Mouse (Mus musculus) WW6 (cell line): ENCODE measurements around the gene Ssna1.
"Not testable (repeated sequence)": the region's sequence is repeated elsewhere in the genome, so short reads cannot be mapped to it uniquely, and the experiment has no call there.

Experiments
- DNase-seq: peaks from one replicate; pipeline ENCODE4 v3.0.0-alpha.2; 2013; ENCODE audit warnings: low read depth, low spot score

Ssna1 gene

DNA sequence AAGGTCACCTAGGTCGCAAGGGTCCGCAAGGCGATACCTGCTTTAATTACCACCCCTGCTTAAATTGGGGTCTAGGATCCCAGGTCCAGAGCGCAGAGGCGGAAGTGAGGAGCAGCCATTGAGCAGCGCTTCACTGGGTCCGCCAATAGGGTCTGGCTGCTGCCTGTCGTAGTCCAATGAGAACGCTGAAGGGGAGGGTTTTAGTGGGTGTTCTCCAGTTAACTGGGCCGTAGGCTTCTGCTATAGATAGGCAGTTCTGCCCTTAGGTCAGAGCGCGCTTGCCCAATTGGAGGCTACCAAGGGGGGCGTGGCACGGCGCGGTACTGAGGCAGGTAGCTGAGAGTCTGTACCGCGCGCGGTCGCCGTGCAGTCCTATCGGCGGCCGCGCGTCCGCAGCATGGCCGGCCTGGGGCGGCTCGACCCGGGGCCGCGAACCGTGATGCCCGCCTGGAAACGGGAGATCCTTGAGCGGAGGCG, 9.9 kb downstream of the Ssna1 start, which contains the start of gene Tprn:
TSS of gene Tprn (plus strand) at position 328 of the 477 bp plus-strand sequence.
- DNase-seq: peak; percentile 93

DNA sequence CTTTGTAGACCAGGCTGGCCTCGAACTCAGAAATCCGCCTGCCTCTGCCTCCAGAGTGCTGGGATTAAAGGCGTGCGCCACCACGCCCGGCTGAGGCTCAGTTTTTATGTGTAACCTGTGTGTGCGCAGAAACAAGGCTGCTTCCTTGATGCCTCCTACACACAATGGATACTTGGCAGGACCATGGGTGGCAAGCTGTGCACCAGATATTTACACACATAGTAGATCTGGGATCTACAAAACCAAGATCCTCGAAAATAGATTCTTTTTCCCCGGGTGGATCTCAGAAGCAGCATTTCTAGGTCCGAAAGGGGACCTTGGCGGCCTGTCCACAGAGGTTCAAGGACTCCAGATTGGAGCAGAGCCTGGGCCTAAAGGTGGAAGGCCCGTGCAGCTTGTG, 10.4 kb downstream of the Ssna1 start:
- no peak for DNase-seq

DNA sequence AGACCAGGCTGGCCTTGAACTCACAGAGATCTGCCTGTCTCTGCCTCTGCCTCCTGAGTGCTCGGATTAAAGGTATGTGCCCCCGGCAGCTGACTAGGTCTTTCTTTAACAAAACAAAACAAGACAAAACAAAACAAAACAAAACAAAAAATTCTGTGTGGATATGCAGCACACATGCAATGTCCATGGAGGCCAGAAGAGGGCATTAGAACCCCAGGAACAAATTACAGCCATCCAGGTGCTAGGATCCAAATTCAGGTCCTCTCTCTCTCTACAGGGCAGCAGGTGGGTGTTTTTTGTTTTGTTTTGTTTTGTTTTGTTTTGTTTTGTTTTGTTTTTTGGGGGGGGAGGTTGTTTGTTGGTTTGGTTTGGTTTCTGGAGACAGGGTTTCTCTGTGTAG, 13.4 kb downstream of the Ssna1 start:
- DNase-seq: no peak

DNA sequence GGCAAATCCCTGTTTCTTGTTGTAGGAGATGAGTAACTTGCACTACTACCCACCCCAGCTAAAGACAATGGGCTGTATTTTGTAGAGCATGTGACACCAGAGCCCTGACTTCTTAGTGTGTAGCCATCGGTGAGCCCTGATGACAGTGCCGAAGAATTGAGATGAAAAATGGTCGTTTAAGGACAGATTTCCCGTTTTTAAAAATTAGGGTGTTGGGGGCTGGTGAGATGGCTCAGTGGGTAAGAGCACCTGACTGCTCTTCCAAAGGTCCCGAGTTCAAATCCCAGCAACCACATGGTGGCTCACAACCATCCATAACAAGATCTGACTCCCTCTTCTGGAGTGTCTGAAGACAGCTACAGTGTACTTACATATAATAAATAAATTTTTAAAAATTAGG, 15.0 kb downstream of the Ssna1 start:
- not testable (repeated sequence) for DNase-seq

DNA sequence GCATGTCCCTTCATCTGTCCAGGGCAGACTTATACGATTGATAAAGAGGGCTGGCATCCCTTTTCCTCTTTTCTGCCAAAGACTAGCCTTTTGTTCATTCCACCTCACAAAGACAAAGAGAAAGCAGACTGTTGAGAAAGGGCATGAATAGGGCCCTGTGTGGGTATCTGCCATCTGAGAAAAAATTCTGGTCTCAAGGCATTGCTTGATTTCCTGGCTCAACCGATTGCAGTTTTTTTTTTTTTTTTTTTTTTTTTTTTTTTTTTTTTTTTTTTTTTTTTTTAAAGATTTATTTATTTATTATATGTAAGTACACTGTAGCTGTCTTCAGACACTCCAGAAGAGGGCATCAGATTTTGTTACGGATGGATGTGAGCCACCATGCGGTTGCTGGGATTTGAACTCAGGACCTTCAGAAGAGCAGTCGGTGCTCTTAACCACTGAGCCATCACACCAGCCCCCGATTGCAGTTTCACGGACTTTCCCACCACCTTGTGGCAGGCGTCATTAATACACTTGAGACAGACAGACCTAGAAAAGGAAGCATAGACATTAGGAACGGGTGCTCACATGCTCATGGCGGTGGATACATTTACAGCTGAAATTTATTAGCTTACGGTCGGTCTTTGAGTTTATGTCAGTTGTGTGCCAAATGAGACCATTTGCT, 15.7 kb downstream of the Ssna1 start:
- DNase-seq: not testable (repeated sequence)

DNA sequence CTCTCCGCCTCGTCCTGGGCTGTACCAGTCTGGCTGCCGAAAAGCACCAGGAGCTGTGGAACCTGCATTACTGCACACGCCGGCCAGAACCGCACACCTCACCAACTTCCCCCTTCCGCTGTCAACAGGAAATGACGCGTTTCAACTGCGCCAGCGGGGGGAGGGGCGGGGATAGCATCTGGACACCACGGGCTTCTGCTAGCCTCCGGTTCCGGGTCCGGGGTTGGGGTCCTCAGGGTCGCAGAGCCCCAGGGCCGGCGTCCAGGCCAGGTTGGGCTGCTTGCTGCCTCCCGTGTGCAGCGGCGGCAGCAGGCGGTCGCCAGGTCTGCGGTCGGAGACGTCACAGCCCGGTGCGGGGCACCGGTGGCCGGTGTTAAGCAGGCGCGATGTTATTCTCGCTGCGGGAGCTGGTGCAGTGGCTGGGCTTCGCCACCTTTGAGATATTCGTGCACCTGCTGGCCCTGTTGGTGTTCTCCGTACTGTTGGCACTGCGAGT, 16.9 kb downstream of the Ssna1 start, which contains the start of gene Tmem203:
TSS of gene Tmem203 (plus strand) at position 156 of the 496 bp plus-strand sequence.
- no peak for DNase-seq

DNA sequence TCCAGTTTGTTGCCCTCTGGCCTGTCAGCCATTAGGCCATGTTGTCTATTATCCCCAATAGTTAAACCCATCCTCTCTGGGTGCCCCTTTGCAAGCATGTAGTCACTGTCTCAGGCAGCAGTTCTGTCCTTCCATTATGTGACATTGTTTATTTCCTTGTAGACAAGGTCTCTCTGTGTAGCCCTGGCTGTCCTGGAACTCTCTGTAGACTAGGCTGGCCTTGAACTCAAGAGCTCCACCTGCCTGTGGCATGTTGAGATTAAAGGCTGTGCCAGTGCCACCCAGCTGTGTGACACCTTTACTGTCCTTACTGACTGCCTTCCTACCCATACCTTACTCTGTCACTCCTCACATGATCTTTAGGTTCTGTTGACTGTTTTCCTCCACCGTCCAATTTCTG, 19.9 kb downstream of the Ssna1 start:
- DNase-seq: no peak

DNA sequence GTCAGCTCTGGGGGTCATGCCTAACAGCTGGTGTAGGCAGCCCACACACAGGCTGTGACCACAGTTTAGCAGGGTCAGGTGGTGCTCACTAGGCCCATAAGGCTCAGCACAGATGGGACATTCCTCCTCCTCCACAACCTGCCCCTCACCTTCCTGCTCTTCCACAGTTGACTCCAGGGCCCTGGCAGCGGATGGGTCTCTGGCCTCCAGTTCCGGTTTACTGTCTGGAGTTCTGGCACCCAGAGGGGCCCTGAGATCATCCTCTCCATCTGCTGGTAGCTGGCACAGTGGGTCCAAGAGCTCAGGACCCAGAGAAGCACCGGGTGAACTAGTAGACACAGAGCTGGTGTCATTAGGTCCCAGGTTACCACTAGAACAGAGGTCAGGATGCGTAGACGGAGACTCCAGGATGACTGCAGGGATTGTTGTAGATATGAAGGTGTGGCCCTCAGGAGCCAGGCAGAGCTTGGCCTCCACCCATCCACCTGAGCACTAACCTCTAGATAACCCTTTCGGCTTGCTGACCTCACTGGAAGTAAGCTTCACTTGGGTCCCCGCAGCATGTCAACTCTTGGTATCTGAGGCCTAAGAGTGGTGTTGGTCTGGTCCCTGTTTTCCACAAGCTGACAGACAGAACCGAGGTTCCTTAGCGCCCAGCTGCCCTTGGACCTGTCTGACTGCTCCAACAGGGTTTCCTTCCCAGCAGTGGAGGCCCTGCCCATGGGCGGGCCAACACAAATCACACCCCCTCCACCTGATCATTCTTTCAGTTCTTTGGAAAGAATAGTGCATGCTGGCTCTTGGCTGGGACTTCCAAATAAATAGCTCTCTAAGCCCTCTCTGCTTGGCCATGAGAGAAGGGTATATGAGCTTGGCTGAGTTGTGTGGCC, 25.8 kb downstream of the Ssna1 start, which contains the start of gene AL732309.1:
TSS of gene AL732309.1 (minus strand) at position 681 of the 890 bp plus-strand sequence.
- no peak for DNase-seq

DNA sequence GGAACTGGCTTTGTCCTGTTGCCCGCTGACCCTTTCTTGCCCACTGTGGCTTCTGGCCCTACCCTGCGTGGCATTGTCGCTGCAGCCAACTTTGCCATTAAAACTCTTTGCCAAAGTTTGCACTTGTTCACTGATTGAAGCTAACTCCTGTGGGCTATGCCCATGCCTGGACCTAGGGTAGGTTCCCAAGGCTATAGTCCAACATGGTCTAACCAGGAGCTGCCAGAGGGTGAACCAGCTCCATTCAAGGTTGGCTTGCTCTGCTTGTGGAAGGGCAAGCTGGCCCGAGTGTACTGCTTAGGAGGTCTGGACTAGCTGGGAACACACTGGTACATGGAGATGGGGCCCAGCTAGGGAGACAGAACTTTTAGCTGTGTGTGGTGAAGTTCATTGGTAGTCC, 28.1 kb downstream of the Ssna1 start:
- no peak for DNase-seq

DNA sequence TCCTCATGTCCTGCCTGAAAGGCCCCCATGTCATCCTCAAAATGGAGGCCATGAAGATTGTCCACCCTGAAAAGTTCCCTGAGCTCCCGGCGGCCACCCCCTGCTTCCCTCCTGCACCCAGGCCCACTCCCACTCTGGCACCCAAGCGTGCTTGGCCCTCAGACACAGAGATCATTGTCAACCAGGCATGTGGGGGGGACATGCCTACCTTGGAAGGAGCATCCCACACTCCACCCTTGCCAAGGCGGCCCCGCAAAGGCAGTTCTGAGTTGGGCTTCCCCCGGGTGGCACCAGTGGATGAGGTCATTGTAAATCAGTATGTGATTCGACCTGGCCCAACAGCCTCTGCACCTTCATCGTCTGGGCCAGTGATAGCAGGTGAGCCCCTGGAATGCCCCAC, 28.9 kb downstream of the Ssna1 start:
- DNase-seq: no peak

DNA sequence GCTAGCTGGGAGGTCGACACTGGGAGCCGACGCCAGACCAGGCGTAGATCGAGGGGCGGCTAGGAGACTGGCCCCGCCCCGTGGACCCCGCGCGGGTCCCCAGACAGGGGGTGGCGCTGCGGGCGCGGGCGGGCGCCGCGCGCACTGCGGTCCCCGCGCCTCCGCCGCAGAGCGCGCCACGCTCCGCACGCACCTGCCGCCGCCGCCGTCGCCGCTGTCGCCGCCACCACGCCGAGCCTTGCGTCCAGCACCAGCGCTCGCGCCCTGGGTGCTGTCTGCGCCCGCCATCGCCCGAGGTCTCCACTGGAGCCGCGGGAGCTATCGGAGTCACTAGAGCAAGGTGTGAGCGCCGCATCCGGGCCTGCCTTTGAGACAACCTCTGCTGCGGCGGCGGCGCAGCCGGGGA, 30.1 kb downstream of the Ssna1 start, which contains the start of the genes Rnf208 and Cysrt1:
TSS of gene Rnf208 (plus strand) at position 155 of the 406 bp plus-strand sequence.
TSS of gene Cysrt1 (minus strand) at position 352 of the 406 bp plus-strand sequence.
- DNase-seq: no peak

DNA sequence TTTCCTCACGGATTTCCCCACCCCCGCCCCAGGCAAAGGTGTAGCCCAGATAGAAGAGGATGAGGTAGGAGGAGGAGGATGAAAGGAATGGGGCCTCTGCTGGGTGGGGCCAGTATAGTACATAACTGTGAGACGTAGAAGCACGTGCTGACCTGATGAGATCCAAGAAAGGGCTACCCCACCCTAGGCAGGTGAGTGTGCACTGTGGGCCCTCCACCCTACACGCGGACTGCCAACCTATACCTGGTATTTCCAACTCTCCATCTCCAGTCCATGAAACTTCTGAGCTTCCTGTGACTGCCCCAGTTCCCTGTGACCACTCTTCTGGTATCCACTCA, 30.8 kb downstream of the Ssna1 start:
- DNase-seq: no peak

DNA sequence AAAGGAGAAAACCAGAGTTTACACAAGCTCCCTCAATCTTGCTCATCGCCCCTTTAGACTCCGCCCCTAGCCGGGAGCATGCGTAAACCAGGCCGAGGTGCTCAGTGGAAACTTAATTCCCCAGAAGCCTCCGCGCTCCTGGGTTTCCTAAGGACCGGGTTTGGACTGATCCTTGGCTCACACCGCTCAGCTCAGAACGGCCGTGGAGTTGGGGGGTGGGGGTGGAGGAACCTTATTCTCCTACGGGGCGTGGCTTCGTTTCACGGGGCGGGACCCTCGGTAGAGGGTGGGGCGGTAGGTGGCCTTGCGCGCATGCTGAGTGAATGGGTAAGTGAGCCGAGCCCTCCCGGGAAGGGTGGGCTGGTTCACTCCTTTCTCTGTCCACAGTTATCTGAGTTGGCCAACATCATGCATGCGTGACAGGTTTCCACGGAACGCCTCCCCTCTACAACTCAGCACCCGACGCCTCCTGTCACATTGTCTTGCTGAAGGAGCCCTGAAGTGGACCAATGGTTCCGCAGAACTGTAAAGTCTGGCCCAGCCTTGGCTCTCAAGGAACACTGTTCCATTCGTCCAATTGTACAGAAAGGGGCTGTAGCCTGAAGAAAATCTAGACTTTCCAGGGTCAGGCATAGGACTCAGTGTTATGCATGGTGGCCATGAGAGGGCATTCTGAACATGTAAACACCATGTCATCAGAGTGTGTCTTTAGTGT, 31.4 kb downstream of the Ssna1 start:
- DNase-seq: peak; percentile 85

DNA sequence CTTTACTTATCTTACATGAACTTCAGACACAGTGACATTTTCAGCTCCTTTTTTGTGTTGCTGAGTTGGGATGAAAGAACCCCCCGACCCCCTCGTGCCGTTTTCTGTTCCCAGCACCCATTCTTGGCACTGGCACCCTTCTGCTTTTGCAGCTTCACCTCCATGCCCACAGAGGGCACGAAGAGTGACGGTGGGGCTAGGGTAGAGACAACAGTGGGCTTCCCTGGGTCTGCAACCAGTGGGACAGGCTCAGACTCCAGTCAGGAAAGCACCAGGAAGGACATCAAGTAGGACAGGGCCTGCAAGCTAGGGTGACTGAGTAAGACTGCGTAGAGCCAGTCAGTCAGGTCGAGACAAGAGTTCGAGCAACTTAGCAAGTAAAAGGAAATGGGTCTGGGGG, 31.9 kb downstream of the Ssna1 start:
- no peak for DNase-seq

DNA sequence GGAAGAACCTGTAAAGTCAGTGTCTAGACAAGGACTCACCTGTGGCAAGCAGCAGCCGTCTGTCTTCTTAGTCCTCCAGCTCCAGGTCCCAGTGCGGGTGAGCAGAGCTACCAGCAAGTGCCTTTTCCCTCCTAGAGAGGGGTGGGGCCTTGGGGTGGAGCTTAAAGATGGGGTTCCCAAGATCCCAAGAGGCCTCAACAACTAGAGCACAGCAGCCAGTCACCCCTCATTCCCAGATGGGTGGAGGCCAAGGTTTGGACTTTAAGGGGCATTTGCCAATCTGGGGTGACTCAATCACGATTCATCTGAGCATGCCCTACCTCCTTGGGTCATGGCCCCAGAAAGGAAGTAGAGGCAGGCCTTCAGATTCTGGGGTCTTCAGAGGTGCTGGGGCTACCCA, 32.5 kb downstream of the Ssna1 start:
- DNase-seq: no peak

DNA sequence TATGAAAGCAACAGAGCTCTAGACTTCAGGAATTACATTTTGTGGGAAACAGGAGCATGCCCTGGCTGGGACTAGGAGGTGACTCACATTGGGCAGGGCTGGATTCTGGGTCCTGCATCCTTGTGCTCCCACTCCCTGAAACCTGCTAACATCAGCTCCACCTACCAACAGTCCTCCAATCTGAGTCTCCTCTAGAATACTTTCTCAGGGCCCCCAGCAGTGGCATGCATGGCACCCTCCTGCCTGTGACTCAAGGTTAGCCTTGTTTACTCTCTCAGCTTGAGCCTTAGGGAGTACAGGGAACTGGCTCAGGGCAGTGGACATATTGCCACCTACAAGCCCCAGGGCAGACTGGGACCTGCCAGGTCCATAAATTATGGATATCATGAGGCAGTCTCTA, 34.1 kb downstream of the Ssna1 start:
- DNase-seq: no peak

DNA sequence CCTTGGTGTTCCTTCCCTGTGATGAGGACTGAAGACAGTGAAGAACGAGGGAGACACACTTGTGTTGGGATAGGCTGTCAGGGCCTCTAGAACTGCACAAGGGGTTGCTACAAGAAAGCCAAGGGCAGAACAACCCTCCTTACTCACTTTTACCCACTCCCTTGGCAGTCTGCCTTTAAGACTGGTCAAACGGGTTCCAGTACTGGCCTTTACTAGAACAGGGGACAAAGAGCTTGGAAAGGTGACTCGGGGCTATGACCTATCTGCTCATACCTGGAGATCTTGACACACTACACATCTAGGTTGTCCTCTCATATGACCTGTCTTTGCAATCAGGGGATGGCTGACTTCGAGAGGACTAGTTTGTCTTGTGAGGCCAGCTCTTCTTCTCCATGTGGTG, 34.7 kb downstream of the Ssna1 start:
- no peak for DNase-seq

DNA sequence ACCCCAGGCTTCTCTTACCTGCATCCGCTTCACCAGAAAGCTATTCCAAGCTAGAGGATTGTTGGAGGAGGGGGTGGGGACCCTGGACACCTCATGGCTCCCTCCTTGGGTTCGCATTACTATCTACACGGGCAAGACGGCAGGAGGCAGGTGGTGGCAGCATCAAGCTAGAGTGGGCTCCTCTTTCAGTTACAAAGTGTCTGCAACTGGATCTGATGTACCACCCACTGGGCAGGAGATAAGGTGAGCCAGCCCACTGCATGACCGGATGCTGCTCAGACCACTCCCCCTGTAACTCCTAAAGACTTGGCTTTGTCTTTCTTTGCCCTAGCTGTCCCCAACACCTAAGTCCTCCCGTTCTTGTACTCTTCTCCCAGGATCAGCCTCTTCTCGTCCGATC, 35.6 kb downstream of the Ssna1 start, which contains the start of gene Rnf224:
TSS of gene Rnf224 (minus strand) at position 174 of the 400 bp plus-strand sequence.
- DNase-seq: no peak

DNA sequence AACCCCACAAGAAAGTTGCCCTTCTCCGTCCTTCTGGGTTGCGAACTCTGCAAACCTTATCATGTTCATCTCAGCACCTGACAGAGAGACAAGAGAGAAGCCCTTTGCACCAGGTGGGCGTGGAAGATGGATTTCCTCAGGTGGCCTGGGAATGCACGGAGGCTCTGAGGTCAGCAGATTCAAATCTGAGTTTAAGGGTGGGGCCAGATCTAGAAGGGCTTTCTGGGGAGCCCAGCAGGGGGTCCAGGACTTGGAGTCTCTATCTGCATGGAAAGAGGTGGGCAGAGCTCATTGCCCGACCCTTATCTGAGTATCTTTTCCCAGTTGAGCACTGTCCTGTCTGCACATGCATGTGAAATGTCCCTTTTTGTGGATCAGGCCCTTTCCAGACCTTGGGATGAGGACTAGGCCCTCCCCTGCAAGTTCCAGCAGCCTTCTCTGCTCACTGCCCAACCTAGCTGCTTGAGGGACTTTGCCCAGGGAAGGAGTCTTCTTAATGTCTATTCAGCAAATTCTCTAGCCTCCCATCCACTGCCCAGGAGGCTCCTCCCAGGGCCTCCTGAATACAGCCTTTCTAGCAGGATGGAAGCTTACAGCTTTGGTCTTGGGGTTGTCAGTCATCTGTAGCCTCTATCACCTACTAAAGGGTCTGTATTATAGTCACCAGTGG, 37.6 kb downstream of the Ssna1 start:
- no peak for DNase-seq

DNA sequence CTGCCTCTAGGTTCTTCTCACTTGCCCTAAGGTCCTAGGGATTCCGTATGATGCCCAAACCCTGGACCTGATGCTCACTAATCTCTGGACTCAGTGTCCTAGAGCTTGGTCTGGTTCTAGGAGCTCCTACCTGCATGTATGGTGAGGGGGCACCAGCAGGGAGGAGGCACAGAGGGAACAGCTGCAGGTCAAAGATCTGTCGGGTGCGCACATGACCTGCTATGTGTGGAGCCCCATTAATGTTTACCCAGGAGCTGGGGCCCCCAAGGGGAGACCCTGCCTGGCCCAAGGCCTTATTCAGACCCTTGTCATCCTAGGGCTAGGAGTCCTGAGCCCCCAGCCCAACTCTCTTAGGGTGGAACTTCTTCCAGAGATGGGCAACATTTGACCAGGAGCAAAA, 38.2 kb downstream of the Ssna1 start, which contains the start of gene Slc34a3:
TSS of gene Slc34a3 (minus strand) at position 315 of the 400 bp plus-strand sequence.
- DNase-seq: no peak

DNA sequence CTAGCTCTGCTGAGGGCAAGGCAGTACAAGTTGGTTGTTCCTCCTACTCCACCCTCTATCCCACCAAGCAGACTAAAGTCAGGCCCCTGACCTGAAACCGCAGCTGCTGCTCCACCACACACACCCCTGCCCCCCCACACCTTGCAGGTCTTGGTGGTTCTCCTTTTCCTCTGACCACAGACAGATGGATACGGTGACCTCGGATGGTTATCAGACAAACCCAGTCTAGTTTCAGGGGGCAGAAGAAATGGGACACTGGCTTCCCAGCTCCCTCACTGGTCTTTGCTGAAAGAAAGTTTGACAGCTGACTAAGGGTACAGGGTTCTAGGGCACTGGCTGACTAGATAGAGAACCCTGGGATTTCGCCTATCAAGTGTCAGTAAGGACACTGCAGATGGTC, 38.8 kb downstream of the Ssna1 start:
- DNase-seq: no peak
